Mouse (Mus musculus) midbrain, embryonic 15.5 days (tissue): ENCODE measurements around the gene Pnpla6. TPM values are rescaled to one million over a fixed set of nuclear protein-coding genes. Genes with fewer than 3 reads are reported as not detected.

Experiments
- ATAC-seq: fragments of 200-750 bp; cut with Nextera tagmentation; replicated peaks from 2 replicates; pipeline ENCODE4 v1.8.0; 2017; ENCODE audit warnings: moderate TSS enrichment
- H3K27ac ChIP-seq: fragments of 300-500 bp; sonication (generic); 2 replicates; pipeline ENCODE4 v1.5.1; 2015; ENCODE audit warnings: mild to moderate bottlenecking, inconsistent platforms
- H3K27me3 ChIP-seq: fragments of 300-500 bp; sonication (generic); replicated peaks from 2 replicates; pipeline ENCODE4 v1.6.1; 2015; ENCODE audit warnings: inconsistent platforms
- H3K36me3 ChIP-seq: fragments of 300-500 bp; sonication (generic); replicated peaks from 2 replicates; pipeline ENCODE4 v1.6.1; 2015; ENCODE audit warnings: inconsistent platforms
- H3K4me1 ChIP-seq: fragments of 300-500 bp; sonication (generic); 2 replicates; pipeline ENCODE4 v1.6.1; 2015; ENCODE audit warnings: inconsistent platforms
- H3K4me2 ChIP-seq: fragments of 300-500 bp; sonication (generic); 2 replicates; pipeline ENCODE4 v1.6.1; 2015; ENCODE audit warnings: inconsistent platforms, mild to moderate bottlenecking, moderate library complexity
- H3K4me3 ChIP-seq: fragments of 300-500 bp; sonication (generic); 2 replicates; pipeline ENCODE4 v1.5.1; 2015; ENCODE audit warnings: mild to moderate bottlenecking, inconsistent platforms
- H3K9ac ChIP-seq: fragments of 300-500 bp; sonication (generic); 2 replicates; pipeline ENCODE4 v1.6.1; 2015; ENCODE audit warnings: mild to moderate bottlenecking, inconsistent platforms
- H3K9me3 ChIP-seq: fragments of 300-500 bp; sonication (generic); 2 replicates; pipeline ENCODE4 v1.6.1; 2016; ENCODE audit warnings: inconsistent platforms
- WGBS: fragments of 180-500 bp; shearing (Covaris S2); methylation state at CpG from one replicate; pipeline ENCODE4 v1.1.7; 2015; ENCODE audit warnings: mixed read lengths; 5-methylcytosine and 5-hydroxymethylcytosine counted together
- polyA plus RNA-seq: library from polyadenylated mRNA; unstranded; fragments of >200 nt; fragmentation: Nextera tagmentation; extraction: Ambion mirVana; gene quantifications from 2 replicates; pipeline ENCODE4 v1.2.1, GENCODE M21; 2015

The Pnpla6 gene
- polyA plus RNA-seq, 1 experiment from 2014 or later: 42.5 TPM

GRCm38 (mm10) chr8:3492901-3493844, 22.0 kb upstream of the Pnpla6 start, which contains the start of gene Zfp358:
TSS of gene Zfp358 (plus strand) at chr8:3493138.
- peak within 1 kb of the TSS; percentile 87 for H3K27ac ChIP-seq
- H3K9me3 ChIP-seq: no peaks in the 10 kb centered on the region
- under 1% methylated on average over 63 of the region's 64 CpGs for WGBS
- H3K4me3 ChIP-seq: peak within 1 kb of the TSS; percentile 64
- peaks cover 31% of the 10 kb centered on the region for H3K4me1 ChIP-seq
- H3K27me3 ChIP-seq: no peaks in the 10 kb centered on the region
- ATAC-seq: peak; percentile 91
- peak within 1 kb of the TSS; percentile 98 for H3K9ac ChIP-seq
- peak within 1 kb of the TSS; percentile 62 for H3K4me2 ChIP-seq
- H3K36me3 ChIP-seq: peaks cover 22% of the 10 kb centered on the region

- Histone ChIP-seq H3K36me3 (peaks cover 22% of the 10 kb centered on the region), H3K4me1 (peaks cover 32% of the 10 kb centered on the region)
- WGBS: 34% methylated on average over 6 of the region's 6 CpGs
Observed at GRCm38 (mm10) chr8:3493845-3494208, 21.4 kb upstream of the Pnpla6 start.

GRCm38 (mm10) chr8:3495578-3496427, 19.4 kb upstream of the Pnpla6 start:
- no peak overlapping the region for H3K4me3 ChIP-seq
- H3K36me3 ChIP-seq: peaks cover 22% of the 10 kb centered on the region
- H3K27ac ChIP-seq: no peak overlapping the region
- no peak overlapping the region for H3K4me2 ChIP-seq
- no peak for ATAC-seq
- WGBS: 95% methylated on average over 44 of the region's 44 CpGs
- peaks cover 40% of the 10 kb centered on the region for H3K4me1 ChIP-seq
- no peaks in the 10 kb centered on the region for H3K27me3 ChIP-seq
- no peak overlapping the region for H3K9ac ChIP-seq
- H3K9me3 ChIP-seq: no peaks in the 10 kb centered on the region

More at GRCm38 (mm10) chr8:3493845-3494208, 21.4 kb upstream of the Pnpla6 start:
- H3K4me3 ChIP-seq: peak overlapping the region; percentile 64
- H3K9ac ChIP-seq: peak overlapping the region; percentile 98
- H3K4me2 ChIP-seq: peak overlapping the region; percentile 62
- peak; percentile 8 for ATAC-seq
- peak overlapping the region; percentile 87 for H3K27ac ChIP-seq
- no peaks in the 10 kb centered on the region for H3K9me3 ChIP-seq
- no peaks in the 10 kb centered on the region for H3K27me3 ChIP-seq

GRCm38 (mm10) chr8:3496428-3496748, 18.8 kb upstream of the Pnpla6 start:
- H3K9ac ChIP-seq: no peak overlapping the region
- no peak for ATAC-seq

GRCm38 (mm10) chr8:3498583-3498982, 16.6 kb upstream of the Pnpla6 start:
- Histone ChIP-seq H3K27ac (no peak overlapping the region), H3K4me1 (peaks cover 52% of the 10 kb centered on the region), H3K27me3 (no peaks in the 10 kb centered on the region), H3K4me3 (no peak overlapping the region), H3K9me3 (no peaks in the 10 kb centered on the region), H3K36me3 (peaks cover 22% of the 10 kb centered on the region), H3K9ac (no peak overlapping the region), H3K4me2 (no peak overlapping the region)
- no peak for ATAC-seq
- 93% methylated on average over 3 of the region's 3 CpGs for WGBS

More at GRCm38 (mm10) chr8:3496428-3496748, 18.8 kb upstream of the Pnpla6 start:
- Histone ChIP-seq H3K9me3 (no peaks in the 10 kb centered on the region), H3K36me3 (peaks cover 22% of the 10 kb centered on the region), H3K27ac (no peak overlapping the region), H3K4me2 (no peak overlapping the region), H3K4me3 (no peak overlapping the region), H3K4me1 (peaks cover 46% of the 10 kb centered on the region), H3K27me3 (no peaks in the 10 kb centered on the region)
- WGBS: 93% methylated on average over 15 of the region's 15 CpGs

GRCm38 (mm10) chr8:3499751-3500150, 15.4 kb upstream of the Pnpla6 start:
- peak; percentile 28 for ATAC-seq
- H3K27me3 ChIP-seq: no peaks in the 10 kb centered on the region
- H3K36me3 ChIP-seq: peaks cover 22% of the 10 kb centered on the region
- H3K27ac ChIP-seq: peak overlapping the region; percentile 88
- H3K9ac ChIP-seq: peak overlapping the region; percentile 60
- 9% methylated on average over 8 of the region's 8 CpGs for WGBS
- H3K4me1 ChIP-seq: peaks cover 41% of the 10 kb centered on the region
- H3K4me3 ChIP-seq: peak overlapping the region; percentile 59
- H3K4me2 ChIP-seq: peak overlapping the region; percentile 64
- H3K9me3 ChIP-seq: no peaks in the 10 kb centered on the region

- Histone ChIP-seq H3K27ac (peak within 1 kb of the TSS; percentile 88), H3K9me3 (no peaks in the 10 kb centered on the region), H3K9ac (peak within 1 kb of the TSS; percentile 73), H3K4me1 (peaks cover 41% of the 10 kb centered on the region), H3K36me3 (peaks cover 17% of the 10 kb centered on the region), H3K27me3 (no peaks in the 10 kb centered on the region), H3K4me2 (peak within 1 kb of the TSS; percentile 64), H3K4me3 (peak within 1 kb of the TSS; percentile 59)
- WGBS: under 1% methylated on average over 70 of the region's 70 CpGs
- peak; percentile 88 for ATAC-seq
Observed at GRCm38 (mm10) chr8:3500235-3501090, 14.7 kb upstream of the Pnpla6 start, which contains the start of gene Mcoln1. TSS of gene Mcoln1 (plus strand) at chr8:3500457.

GRCm38 (mm10) chr8:3502217-3502616, 13.0 kb upstream of the Pnpla6 start:
- H3K36me3 ChIP-seq: peaks cover 15% of the 10 kb centered on the region
- H3K27ac ChIP-seq: no peak overlapping the region
- H3K9me3 ChIP-seq: no peaks in the 10 kb centered on the region
- no peak for ATAC-seq
- H3K4me1 ChIP-seq: peaks cover 33% of the 10 kb centered on the region
- no peak overlapping the region for H3K4me3 ChIP-seq
- H3K4me2 ChIP-seq: no peak overlapping the region
- WGBS: 79% methylated on average over 4 of the region's 4 CpGs
- no peak overlapping the region for H3K9ac ChIP-seq
- no peaks in the 10 kb centered on the region for H3K27me3 ChIP-seq

GRCm38 (mm10) chr8:3507979-3508754, 7.0 kb upstream of the Pnpla6 start:
- Histone ChIP-seq H3K36me3 (peaks cover 46% of the 10 kb centered on the region), H3K9me3 (no peaks in the 10 kb centered on the region), H3K4me2 (no peak overlapping the region), H3K9ac (no peak overlapping the region), H3K4me1 (no peaks in the 10 kb centered on the region), H3K4me3 (no peak overlapping the region), H3K27me3 (no peaks in the 10 kb centered on the region), H3K27ac (no peak overlapping the region)
- 90% methylated on average over 6 of the region's 6 CpGs for WGBS
- ATAC-seq: no peak

- Histone ChIP-seq H3K27me3 (no peaks in the 10 kb centered on the region), H3K4me3 (peak overlapping the region; percentile 68), H3K4me1 (peaks cover 16% of the 10 kb centered on the region), H3K4me2 (peak overlapping the region; percentile 92), H3K27ac (peak overlapping the region; percentile 82), H3K9ac (peak overlapping the region; percentile 72), H3K9me3 (no peaks in the 10 kb centered on the region), H3K36me3 (peaks cover 14% of the 10 kb centered on the region)
- no peak for ATAC-seq
- 33% methylated on average over 13 of the region's 13 CpGs for WGBS
Observed at GRCm38 (mm10) chr8:3514681-3515247, 420 bp upstream of the Pnpla6 start.
